Comparison of ENCODE assay signal across 19 mouse cellular contexts in genomic region chr11:102347683-102348082, GRCm38 (mm10). TPM values are rescaled to one million over a fixed set of nuclear protein-coding genes. Genes with fewer than 3 reads are reported as not detected.
DNase-seq lines count a peak whose midpoint lies in the region; ATAC-seq lines count a peak whose summit lies in the region.
"Had no signal": no experiment of that assay in that cellular context is flagged by ENCODE, and none has a peak within 500 bp of the region (broad histone marks: within the 10 kb centered on the region; RNA-seq: fewer than 3 reads in every experiment).

No protein-coding gene starts in this region.

- H3K27me3 ChIP-seq in erythroblast, embryonic 14.5 days (ENCODE audit: control insufficient read depth) = peaks cover 17% of the 10 kb centered on the region
- H3K27me3 ChIP-seq in liver, embryonic 12.5 days (replicated peaks) = peaks cover 24% of the 10 kb centered on the region; the same call in 1 of the 2 replicates
- no peaks in the 10 kb centered on the region for H3K27me3 ChIP-seq in liver, embryonic 16.5 days (ENCODE audit: control insufficient read depth, insufficient read depth, low read depth, low read length)
- H3K27me3 ChIP-seq: embryonic facial prominence, embryonic 15.5 days; forebrain, embryonic 13.5 days had no signal

- no peak for DNase-seq in ovary, postnatal 14 days (ENCODE audit: low spot score)
- no peak for DNase-seq in adrenal gland, adult (ENCODE audit: inconsistent age in 2 of 2, low spot score in 1 of 2)
- DNase-seq in adrenal gland, postnatal 36 days = no peak
- DNase-seq: adrenal gland, postnatal 14 days; cerebellum, adult 18-20 months; cerebellum, adult 9-11 months; forebrain, postnatal 0 days; gastrocnemius, adult 2 months; gastrocnemius, postnatal 25 days; heart, postnatal 10 days had no signal

- 65% methylated on average over 5 of the region's 5 CpGs for WGBS in liver, embryonic 12.5 days (ENCODE audit: insufficient replicate concordance)
- 77% methylated on average over 5 of the region's 5 CpGs for WGBS in liver, embryonic 16.5 days (ENCODE audit: insufficient replicate concordance)

- no peak overlapping the region for H3K4me2 ChIP-seq in liver, embryonic 12.5 days
- H3K4me2 ChIP-seq in liver, embryonic 16.5 days (ENCODE audit: low read depth, low read length) = no peak overlapping the region
- H3K4me2 ChIP-seq: embryonic facial prominence, embryonic 15.5 days; forebrain, embryonic 13.5 days; hindbrain, embryonic 13.5 days had no signal

- peak overlapping the region; percentile 45 for H3K27ac ChIP-seq in liver, embryonic 12.5 days
- H3K27ac ChIP-seq in liver, embryonic 16.5 days (ENCODE audit: low read length) = peak overlapping the region; percentile 32
- H3K27ac ChIP-seq: embryonic facial prominence, embryonic 15.5 days; forebrain, embryonic 13.5 days; gastrocnemius, adult 2 months; hindbrain, embryonic 13.5 days; hindbrain, postnatal 0 days had no signal

- no peaks in the 10 kb centered on the region; the same call in 1 of the 2 replicates for H3K9me3 ChIP-seq in erythroblast, embryonic 14.5 days (ENCODE audit: control insufficient read depth, low read length)
- H3K9me3 ChIP-seq in liver, embryonic 12.5 days (replicated peaks) = no peaks in the 10 kb centered on the region
- no peaks in the 10 kb centered on the region for H3K9me3 ChIP-seq in liver, embryonic 16.5 days (replicated peaks; ENCODE audit: control insufficient read depth, low read length)
- H3K9me3 ChIP-seq: embryonic facial prominence, embryonic 15.5 days; forebrain, embryonic 13.5 days; hindbrain, embryonic 13.5 days had no signal

- peaks cover 52% of the 10 kb centered on the region for H3K36me3 ChIP-seq in erythroblast, embryonic 14.5 days (ENCODE audit: control insufficient read depth)
- H3K36me3 ChIP-seq in liver, embryonic 12.5 days = peaks cover 41% of the 10 kb centered on the region
- peaks cover 41% of the 10 kb centered on the region for H3K36me3 ChIP-seq in liver, embryonic 16.5 days (ENCODE audit: control insufficient read depth, insufficient read depth)
- H3K36me3 ChIP-seq: embryonic facial prominence, embryonic 15.5 days; hindbrain, embryonic 13.5 days had no signal

- ATAC-seq in erythroblast, adult 5-6 weeks (replicated peaks; ENCODE audit: low FRiP score, poor library complexity, severe bottlenecking) = peak; percentile 15
- peak; percentile 48 for ATAC-seq in liver, embryonic 12.5 days
- peak; percentile 35 for ATAC-seq in liver, embryonic 16.5 days (ENCODE audit: low read depth)
- ATAC-seq: forebrain, embryonic 13.5 days; forebrain, postnatal 0 days; hindbrain, postnatal 0 days had no signal

- H3K9ac ChIP-seq in liver, embryonic 12.5 days = no peak overlapping the region
- no peak overlapping the region for H3K9ac ChIP-seq in liver, embryonic 16.5 days (ENCODE audit: low read depth, low read length)
- H3K9ac ChIP-seq: embryonic facial prominence, embryonic 15.5 days; forebrain, embryonic 13.5 days; forebrain, postnatal 0 days; hindbrain, embryonic 13.5 days had no signal

- peaks cover 61% of the 10 kb centered on the region for H3K4me1 ChIP-seq in erythroblast, embryonic 14.5 days (ENCODE audit: control insufficient read depth)
- H3K4me1 ChIP-seq in liver, embryonic 12.5 days = peaks cover 25% of the 10 kb centered on the region; the same call in 1 of the 2 replicates
- H3K4me1 ChIP-seq in liver, embryonic 16.5 days (ENCODE audit: control insufficient read depth, low read depth, low read length) = peaks cover 14% of the 10 kb centered on the region
- H3K4me1 ChIP-seq: embryonic facial prominence, embryonic 15.5 days; forebrain, embryonic 13.5 days had no signal

- peak overlapping the region; percentile 23 for H3K4me3 ChIP-seq in erythroblast, embryonic 14.5 days (replicated peaks)
- no peak overlapping the region for H3K4me3 ChIP-seq in liver, embryonic 12.5 days
- H3K4me3 ChIP-seq in liver, embryonic 16.5 days (ENCODE audit: low read depth, low read length) = no peak overlapping the region
- H3K4me3 ChIP-seq: embryonic facial prominence, embryonic 15.5 days; forebrain, embryonic 13.5 days; gastrocnemius, adult 2 months; hindbrain, embryonic 13.5 days had no signal

RNA-seq across cellular contexts. Expression of gene Slc4a1, which starts 18.3 kb away (rescaled TPM):
- total RNA-seq in erythroblast, adult 5-6 weeks (2015; ENCODE audit: low replicate concordance) = 4,977 and 5,433 TPM in 2 replicates
- total RNA-seq in erythroblast, adult 5-6 weeks (2017; ENCODE audit: low replicate concordance) = 6,454 and 7,565 TPM in 2 replicates
- 575 and 672 TPM in 2 replicates for polyA plus RNA-seq in erythroblast, embryonic 14.5 days (2012)
- polyA plus RNA-seq in liver, embryonic 12.5 days (2016; fragmentation: Nextera tagmentation; extraction: Ambion mirVana) = 913 and 972 TPM in 2 replicates
- polyA plus RNA-seq in liver, embryonic 16.5 days (2015; fragmentation: Nextera tagmentation; extraction: Ambion mirVana) = 1,073 and 1,144 TPM in 2 replicates
- total RNA-seq in adrenal gland, postnatal 36 days (2021) = 1 to 10 TPM in 1 of 2 experiments, under 1 TPM in 1; 0.56 to 1.8 TPM

RNA-seq across cellular contexts. Expression of gene Ubtf, which starts 28.1 kb away (rescaled TPM):
- total RNA-seq in erythroblast, adult 5-6 weeks (2015; ENCODE audit: low replicate concordance) = 19.0 and 22.8 TPM in 2 replicates
- total RNA-seq in erythroblast, adult 5-6 weeks (2017; ENCODE audit: low replicate concordance) = 119 and 258 TPM in 2 replicates
- 10.3 and 12.3 TPM in 2 replicates for polyA plus RNA-seq in erythroblast, embryonic 14.5 days (2012)
- polyA plus RNA-seq in liver, embryonic 12.5 days (2016; fragmentation: Nextera tagmentation; extraction: Ambion mirVana) = 97.2 and 98.8 TPM in 2 replicates
- polyA plus RNA-seq in liver, embryonic 16.5 days (2015; fragmentation: Nextera tagmentation; extraction: Ambion mirVana) = 44.5 and 46.4 TPM in 2 replicates
- total RNA-seq in adrenal gland, postnatal 36 days (2021) = 100 to 1,000 TPM; 101 to 103 TPM

RNA-seq across cellular contexts. Expression of gene Rundc3a, which starts 45.5 kb away (rescaled TPM):
- total RNA-seq in erythroblast, adult 5-6 weeks (2015; ENCODE audit: low replicate concordance) = 3.1 TPM in 1 of 2 replicates, not detected in the other
- 2.7 and 7.5 TPM in 2 replicates for total RNA-seq in erythroblast, adult 5-6 weeks (2017; ENCODE audit: low replicate concordance)
- 1.8 and 2.1 TPM in 2 replicates for polyA plus RNA-seq in erythroblast, embryonic 14.5 days (2012)
- polyA plus RNA-seq in liver, embryonic 12.5 days (2016; fragmentation: Nextera tagmentation; extraction: Ambion mirVana) = 1.9 and 2.1 TPM in 2 replicates
- polyA plus RNA-seq in liver, embryonic 16.5 days (2015; fragmentation: Nextera tagmentation; extraction: Ambion mirVana) = 2.1 and 2.2 TPM in 2 replicates
- total RNA-seq in adrenal gland, postnatal 36 days (2021) = 10 to 100 TPM; 29.1 to 29.6 TPM
- total RNA-seq: gastrocnemius, adult 2 months; granulocyte monocyte progenitor cell, adult 5-6 weeks had no signal

RNA-seq across cellular contexts. Expression of gene Atxn7l3, which starts 51.3 kb away (rescaled TPM):
- 6.3 and 10.4 TPM in 2 replicates for total RNA-seq in erythroblast, adult 5-6 weeks (2015; ENCODE audit: low replicate concordance)
- total RNA-seq in erythroblast, adult 5-6 weeks (2017; ENCODE audit: low replicate concordance) = 5.7 and 9.3 TPM in 2 replicates
- polyA plus RNA-seq in erythroblast, embryonic 14.5 days (2012) = 4.5 and 6.0 TPM in 2 replicates
- 7.3 and 7.5 TPM in 2 replicates for polyA plus RNA-seq in liver, embryonic 12.5 days (2016; fragmentation: Nextera tagmentation; extraction: Ambion mirVana)
- polyA plus RNA-seq in liver, embryonic 16.5 days (2015; fragmentation: Nextera tagmentation; extraction: Ambion mirVana) = 3.0 and 3.2 TPM in 2 replicates
- 10 to 100 TPM; 51.6 to 54.2 TPM for total RNA-seq in adrenal gland, postnatal 36 days (2021)
